Mouse (Mus musculus): ENCODE data around the gene Aff2.

Aff2 gene

GRCm38 (mm10) chrX:69744962-69745597 lies 385.0 kb downstream of the Aff2 start:
- no peak for DNase-seq (ENCODE audit: low read depth)

- no peak for DNase-seq (ENCODE audit: low read depth)
These were observed 441.9 kb downstream of the Aff2 start for GRCm38 (mm10) chrX:69801890-69802439.

GRCm38 (mm10) chrX:69802481-69802880 lies 442.4 kb downstream of the Aff2 start:
- DNase-seq (ENCODE audit: low read depth) = no peak

- DNase-seq (ENCODE audit: low read depth) = no peak
These were observed 451.7 kb downstream of the Aff2 start for GRCm38 (mm10) chrX:69811798-69812197.

- DNase-seq (ENCODE audit: low read depth) = no peak
These were observed 455.0 kb downstream of the Aff2 start for GRCm38 (mm10) chrX:69815054-69815453.

GRCm38 (mm10) chrX:69817679-69818078 lies 457.6 kb downstream of the Aff2 start:
- DNase-seq (ENCODE audit: low read depth) = no peak

GRCm38 (mm10) chrX:69818188-69818587 lies 458.1 kb downstream of the Aff2 start:
- no peak for DNase-seq (ENCODE audit: low read depth)

- no peak for DNase-seq (ENCODE audit: low read depth)
These were observed 507.5 kb downstream of the Aff2 start for GRCm38 (mm10) chrX:69867601-69868000.

GRCm38 (mm10) chrX:69891713-69892112 lies 531.6 kb downstream of the Aff2 start:
- DNase-seq (ENCODE audit: low read depth) = no peak
